Mouse (Mus musculus): Measurements from ENCODE around the gene Bcl7c.
A peak's percentile ranks its signal among the peaks of the same experiment; 100 is the strongest.

Gene Bcl7c

DNA sequence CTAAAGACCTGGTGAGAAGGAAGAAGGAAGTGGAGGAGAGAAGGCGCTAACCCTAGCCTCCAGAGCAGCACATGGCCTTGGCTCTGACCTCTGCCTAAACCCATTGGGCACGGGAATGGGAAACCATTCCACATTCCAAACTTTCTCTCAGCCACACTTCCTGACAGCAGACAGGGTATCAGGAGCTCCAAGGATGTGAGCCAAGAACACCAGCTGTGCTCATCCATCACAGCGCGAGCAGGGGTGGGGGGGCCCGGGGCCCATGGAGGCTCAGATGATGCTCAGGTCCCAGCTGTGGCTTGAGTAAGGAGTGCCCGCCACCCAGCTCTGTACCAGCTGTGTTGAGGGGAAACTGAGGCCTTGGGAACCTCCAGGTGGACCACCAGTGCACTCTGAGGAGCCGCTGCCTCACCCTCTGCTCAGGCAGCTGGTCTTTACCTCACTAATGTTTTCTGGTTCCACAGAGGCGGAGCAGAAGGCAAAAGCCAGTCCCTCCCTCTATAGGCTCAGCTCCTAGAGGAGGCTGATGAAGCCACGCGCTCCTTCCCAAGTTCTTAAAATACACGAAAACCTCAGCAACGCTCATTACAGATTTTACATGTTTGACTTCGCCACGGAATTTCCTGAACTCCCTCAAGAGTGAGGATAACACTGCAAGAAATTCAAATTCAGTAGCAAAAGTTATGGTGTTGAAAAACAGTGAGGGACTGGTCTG lies 23.3 kb downstream of the Bcl7c start:
- peak in 1 of 2 experiments; percentile 12 for DNase-seq (ENCODE audit: low spot score in 2 of 2)

DNA sequence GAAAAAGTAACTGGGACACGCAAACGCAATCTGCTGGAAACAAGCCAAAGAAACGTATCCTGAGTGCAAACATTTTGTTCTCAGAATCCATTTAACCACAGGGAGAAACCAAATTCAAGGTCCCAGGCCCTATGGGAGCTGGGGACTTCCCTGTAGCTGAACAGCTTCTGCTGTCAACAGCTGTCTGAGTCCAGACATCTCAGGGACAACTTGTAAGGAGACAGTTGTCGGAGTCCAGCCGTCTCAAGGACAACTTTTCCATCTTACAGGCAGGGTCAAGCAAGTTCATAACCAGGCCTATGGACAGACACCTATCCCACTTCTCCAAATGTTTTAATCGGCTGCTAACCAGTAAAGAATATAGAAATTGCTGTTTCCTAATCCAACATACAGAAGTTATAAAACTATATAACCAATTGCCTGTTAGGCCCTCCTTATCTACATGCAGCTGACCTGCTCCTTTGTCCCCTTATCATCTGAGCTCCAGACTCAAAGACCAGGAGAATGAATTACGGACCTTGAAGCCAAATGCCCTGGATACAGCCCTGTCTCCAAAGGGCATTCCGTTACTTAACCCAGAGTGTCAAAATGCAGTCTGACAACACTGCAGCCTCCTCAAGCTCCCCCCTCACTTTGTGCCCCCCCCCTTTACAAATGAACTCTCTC lies 26.7 kb downstream of the Bcl7c start:
- DNase-seq (ENCODE audit: low spot score in 2 of 2): no peak

GRCm38 (mm10) chr7:127680541-127680940 lies 28.2 kb downstream of the Bcl7c start:
- no peak for DNase-seq (ENCODE audit: low spot score in 2 of 2)

GRCm38 (mm10) chr7:127678811-127679210 lies 29.9 kb downstream of the Bcl7c start:
- DNase-seq (ENCODE audit: low spot score in 2 of 2): no peak

DNA sequence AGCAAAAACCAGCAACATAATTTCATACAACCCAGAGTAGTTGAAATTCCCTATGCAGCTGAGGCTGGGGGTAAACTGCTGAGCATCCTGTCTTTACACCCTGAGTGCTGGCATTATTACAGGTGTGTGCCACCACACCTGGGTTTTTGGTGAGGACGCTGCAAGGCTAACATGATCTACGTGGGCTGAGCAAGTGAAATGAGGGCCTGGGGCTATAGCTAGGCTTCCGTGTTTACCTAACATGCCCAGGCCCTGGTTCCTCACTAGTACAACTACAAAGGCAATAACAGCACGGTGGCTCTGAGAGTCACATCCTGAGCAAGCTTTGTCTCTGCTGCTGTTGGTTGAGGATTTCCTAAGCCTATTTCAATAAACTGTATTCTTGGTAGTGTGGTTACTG lies 31.1 kb downstream of the Bcl7c start:
- no peak for DNase-seq (ENCODE audit: low spot score in 2 of 2)

DNA sequence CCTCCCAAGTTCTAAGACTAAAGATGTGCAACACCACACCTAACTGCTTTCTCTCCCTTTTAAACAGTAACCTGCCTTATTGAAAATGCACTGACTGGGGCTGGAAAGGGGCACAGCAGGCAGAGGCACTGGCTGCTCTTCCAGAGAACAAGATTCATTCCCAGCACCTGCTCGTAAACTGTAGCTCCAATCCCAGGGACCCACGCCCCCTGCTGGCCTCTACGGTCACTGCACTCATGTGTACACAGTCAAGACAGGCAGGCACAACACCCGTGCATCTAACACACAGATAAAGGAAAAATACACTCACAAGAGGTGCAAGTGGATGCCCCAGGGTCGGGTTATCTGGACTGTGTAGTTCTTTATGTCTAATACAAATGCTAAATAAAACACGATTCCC lies 31.7 kb downstream of the Bcl7c start:
- DNase-seq (ENCODE audit: low spot score in 2 of 2): no peak

DNA sequence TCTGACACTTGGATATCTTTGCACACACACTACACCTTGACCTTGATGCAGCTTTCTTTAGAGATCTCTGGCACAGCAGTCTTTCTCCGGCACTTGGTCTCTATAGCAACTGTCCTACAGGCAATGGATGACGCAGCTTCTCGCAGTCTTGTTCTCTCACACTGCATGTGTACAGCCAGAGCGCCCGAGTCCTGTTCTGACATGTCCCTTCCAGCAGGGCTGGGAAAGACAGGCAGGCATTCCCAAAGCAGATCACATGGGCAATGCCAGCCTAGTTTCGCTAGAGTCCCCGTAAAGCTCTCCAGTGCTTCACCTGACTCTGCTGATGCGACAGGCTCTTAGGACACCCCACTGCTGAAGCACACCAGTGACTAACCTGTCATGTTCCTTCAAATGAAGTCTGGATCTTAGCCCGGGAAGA lies 33.3 kb downstream of the Bcl7c start:
- peak in 1 of 2 experiments; percentile 50 for DNase-seq (ENCODE audit: low spot score in 2 of 2)

DNA sequence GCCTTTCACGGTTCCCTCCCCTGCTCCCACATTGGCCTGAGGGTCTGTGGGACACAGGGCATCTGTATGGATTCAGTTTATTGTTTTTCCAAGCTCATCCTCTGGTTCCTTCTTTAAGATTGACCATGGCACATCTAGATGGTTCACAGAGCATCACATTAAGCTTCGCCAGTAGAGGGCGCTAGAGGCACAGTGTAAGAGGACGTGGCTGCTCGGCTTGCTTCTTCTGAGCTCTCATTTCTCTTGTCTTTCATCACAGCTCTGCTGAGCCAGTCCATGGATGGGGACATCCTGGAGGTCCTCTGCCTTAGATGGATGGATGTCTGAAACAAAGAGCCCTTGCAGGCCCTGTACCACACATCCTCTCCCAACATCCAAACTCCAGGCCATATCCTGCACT lies 33.8 kb downstream of the Bcl7c start:
- peak; percentile 79 to 86 for DNase-seq (ENCODE audit: low spot score in 2 of 2)

DNA sequence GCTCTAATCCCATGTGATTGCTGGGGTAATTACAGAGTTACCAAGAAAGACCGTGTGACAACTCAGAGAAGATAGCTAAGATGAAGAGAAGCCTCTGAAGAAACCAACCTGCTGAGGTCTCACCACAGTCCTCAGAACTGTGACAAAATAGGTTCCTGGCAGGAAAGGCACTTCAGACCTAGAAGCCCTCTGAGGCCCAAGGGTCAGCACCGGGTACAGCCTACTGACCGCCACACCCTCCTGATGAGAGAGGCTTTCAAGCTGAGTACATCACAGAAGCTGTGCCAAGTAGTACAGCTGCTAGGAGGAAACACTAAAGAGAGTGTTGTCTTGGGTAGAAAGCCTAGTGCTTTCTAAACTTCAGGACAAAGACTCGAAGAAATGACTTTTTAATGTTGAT lies 36.0 kb downstream of the Bcl7c start:
- no peak for DNase-seq (ENCODE audit: low spot score in 2 of 2)

- no peak for DNase-seq (ENCODE audit: low spot score in 2 of 2)
Measured at GRCm38 (mm10) chr7:127671880-127672774, 36.6 kb downstream of the Bcl7c start.

DNA sequence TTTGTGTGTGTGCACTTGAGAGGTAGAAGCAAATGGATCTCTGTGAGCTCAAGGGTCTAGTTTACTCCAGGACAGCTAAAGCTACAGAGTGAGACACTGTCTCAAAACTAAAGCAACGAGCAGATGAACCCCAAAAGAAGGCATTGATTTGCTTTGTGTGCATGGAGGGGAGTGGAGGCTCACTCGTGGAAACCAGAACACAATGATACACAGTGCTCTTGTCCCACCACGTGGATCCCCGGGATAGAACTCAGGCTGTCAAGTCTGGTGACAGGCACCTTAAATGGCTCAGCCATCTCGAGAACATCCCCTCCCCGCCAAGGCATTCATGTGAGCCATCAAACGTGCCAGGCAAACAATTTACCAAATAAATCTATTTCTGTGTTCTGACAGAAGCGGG lies 41.6 kb downstream of the Bcl7c start:
- no peak for DNase-seq (ENCODE audit: low spot score in 2 of 2)

GRCm38 (mm10) chr7:127666679-127667078 lies 42.1 kb downstream of the Bcl7c start:
- no peak for DNase-seq (ENCODE audit: low spot score in 2 of 2)

DNA sequence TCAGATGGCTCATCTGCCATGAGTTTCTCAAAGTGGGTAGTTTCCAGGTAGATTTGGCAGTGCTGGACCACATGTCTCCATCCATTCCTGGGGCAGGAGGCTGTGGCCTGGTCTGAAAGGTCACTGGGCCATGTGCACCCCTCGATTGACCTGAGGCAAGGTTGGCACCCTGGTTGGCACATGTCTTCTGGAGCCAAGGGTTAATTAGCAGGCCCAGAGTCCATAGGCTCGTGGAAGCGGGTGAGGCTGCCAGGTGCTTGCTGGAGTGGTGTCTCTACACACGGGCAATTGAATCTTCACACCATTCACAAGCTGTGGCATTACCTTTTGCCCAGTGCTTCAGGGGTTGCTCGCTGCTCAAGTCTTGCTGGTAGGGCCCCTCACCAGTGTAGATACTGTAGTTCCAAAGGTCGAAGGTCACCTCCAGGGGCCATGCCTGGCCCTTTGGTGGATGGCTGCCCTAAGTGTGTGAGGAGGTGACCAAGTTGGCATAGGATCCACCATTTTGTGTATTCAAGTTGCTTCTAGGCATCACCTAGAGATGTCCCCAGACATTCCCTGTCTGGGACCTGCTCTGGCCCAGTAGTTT lies 42.6 kb downstream of the Bcl7c start:
- DNase-seq (ENCODE audit: low spot score in 2 of 2): no peak

DNA sequence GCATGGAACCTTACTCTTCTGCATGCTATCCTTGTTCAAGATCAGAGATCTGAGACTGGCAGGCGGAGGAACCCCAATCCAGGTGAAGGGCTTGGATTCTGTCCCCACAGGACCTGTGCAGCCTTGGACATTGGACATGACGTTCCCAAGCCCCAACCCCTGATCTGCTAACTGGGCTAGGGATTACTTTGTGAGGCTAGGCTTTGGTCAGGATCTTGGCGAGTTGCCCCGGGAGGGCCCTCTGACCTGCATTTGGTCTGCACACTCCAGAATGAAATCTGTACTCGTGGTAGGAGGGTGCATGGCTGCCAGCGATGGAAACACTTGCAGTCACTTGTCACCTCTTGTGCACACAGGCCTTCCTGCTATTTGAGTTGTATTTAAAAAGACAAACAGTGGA lies 45.8 kb downstream of the Bcl7c start:
- DNase-seq (ENCODE audit: low spot score in 2 of 2): no peak

DNA sequence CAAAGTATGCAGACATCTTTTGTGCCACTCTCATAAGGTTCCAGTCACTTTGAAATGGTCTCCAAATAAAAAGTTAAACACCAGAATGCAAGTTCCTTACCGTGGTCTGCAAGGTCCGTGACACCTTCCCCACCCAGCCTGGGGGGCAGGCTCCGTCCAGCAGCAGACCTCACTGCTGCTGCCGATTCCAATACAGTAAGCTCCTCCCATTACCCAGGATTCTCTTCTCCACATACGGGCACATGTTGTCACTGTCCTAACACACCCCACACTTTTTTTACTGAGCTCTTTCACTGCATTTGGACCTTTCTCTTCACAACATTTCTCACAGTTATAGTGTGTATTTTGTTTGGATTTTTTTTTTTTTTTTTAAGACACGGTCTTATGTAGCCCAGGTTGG lies 46.9 kb downstream of the Bcl7c start:
- DNase-seq (ENCODE audit: low spot score in 2 of 2): no peak

GRCm38 (mm10) chr7:127660882-127661281 lies 47.9 kb downstream of the Bcl7c start:
- no peak for DNase-seq (ENCODE audit: low spot score in 2 of 2)

- DNase-seq (ENCODE audit: low spot score in 2 of 2): no peak
Measured at GRCm38 (mm10) chr7:127656946-127657345, 51.8 kb downstream of the Bcl7c start.

DNA sequence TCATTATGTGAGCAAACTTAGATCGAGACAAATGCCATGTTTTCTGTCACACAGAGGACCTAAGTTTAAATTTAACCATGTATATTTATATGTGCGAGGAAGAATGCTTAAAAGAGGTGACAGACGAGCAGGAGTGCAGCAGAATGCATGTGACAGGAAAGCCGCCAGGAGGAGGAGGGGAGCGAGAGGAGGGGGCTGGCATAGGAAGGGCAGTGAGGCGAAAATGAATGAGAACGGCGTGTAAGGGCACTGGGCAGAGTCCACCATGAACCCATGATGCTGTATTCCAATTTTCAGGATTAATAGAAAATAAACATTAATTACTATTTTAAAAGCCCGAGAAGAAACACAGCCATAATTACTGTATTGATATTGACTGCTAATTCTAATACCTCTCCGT lies 54.4 kb downstream of the Bcl7c start:
- no peak for DNase-seq (ENCODE audit: low spot score in 2 of 2)

GRCm38 (mm10) chr7:127652050-127652449 lies 56.7 kb downstream of the Bcl7c start:
- DNase-seq (ENCODE audit: low spot score in 2 of 2): no peak

GRCm38 (mm10) chr7:127651624-127652023 lies 57.1 kb downstream of the Bcl7c start:
- DNase-seq (ENCODE audit: low spot score in 2 of 2): no peak

GRCm38 (mm10) chr7:127649206-127649605 lies 59.5 kb downstream of the Bcl7c start:
- DNase-seq (ENCODE audit: low spot score in 2 of 2): no peak

Data from right cerebral cortex, postnatal 36 days (tissue).